Mouse (Mus musculus) MEL (cell line): ENCODE results near the gene Sp2. TPM values are rescaled to one million over a fixed set of nuclear protein-coding genes. Genes with fewer than 3 reads are reported as not detected.

ENCODE experiments used
- DNase-seq: peaks from one replicate; pipeline ENCODE4 v3.0.0; 2011; ENCODE audit warnings: low read depth, low spot score
- H3K27ac ChIP-seq: 2 replicates; pipeline ENCODE4 v1.5.1; 2012; ENCODE audit warnings: low read depth, mild to moderate bottlenecking, control low read depth, low read length, moderate library complexity; ENCODE audit not compliant: control insufficient read depth
- H3K27me3 ChIP-seq, 2 experiments: fragments of 150-350 bp in 1 of 2; sonication (generic) in 1 of 2; 2 replicates each; pipeline ENCODE4 v1.6.1; 2012; ENCODE audit warnings: low read length in 2 of 2, mild to moderate bottlenecking in 2 of 2, improper control_type of control experiment in 1 of 2, moderate library complexity in 1 of 2; ENCODE audit not compliant: insufficient read depth in 2 of 2, control insufficient read depth in 1 of 2
- H3K36me3 ChIP-seq, 2 experiments: 2 replicates each; pipeline ENCODE4 v1.6.1; 2012 to 2014; ENCODE audit warnings: low read length in 2 of 2, improper control_type of control experiment in 1 of 2, inconsistent platforms in 1 of 2, mild to moderate bottlenecking in 1 of 2; ENCODE audit not compliant: insufficient read depth in 2 of 2, control insufficient read depth in 1 of 2
- H3K4me1 ChIP-seq, 2 experiments: fragments of 150-350 bp in 1 of 2; sonication (generic) in 1 of 2; 2 replicates each; pipeline ENCODE4 v1.6.1; 2012; ENCODE audit warnings: low read length in 2 of 2, improper control_type of control experiment in 1 of 2, mild to moderate bottlenecking in 1 of 2; ENCODE audit not compliant: insufficient read depth in 2 of 2, control insufficient read depth in 1 of 2
- H3K4me3 ChIP-seq, 2 experiments: fragments of 150-350 bp in 1 of 2; sonication (generic) in 1 of 2; 2 replicates each; pipeline ENCODE4 v1.5.1; 2012; ENCODE audit warnings: low read depth in 2 of 2, low read length in 2 of 2, mild to moderate bottlenecking in 2 of 2, moderate library complexity in 2 of 2, control low read depth in 1 of 2, improper control_type of control experiment in 1 of 2; ENCODE audit not compliant: control insufficient read depth in 1 of 2, insufficient read depth in 1 of 2
- H3K79me2 ChIP-seq: 2 replicates; pipeline ENCODE4 v1.6.1; 2012; ENCODE audit warnings: mild to moderate bottlenecking, low read length, moderate library complexity; ENCODE audit not compliant: control insufficient read depth, poor library complexity, insufficient read depth
- H3K9ac ChIP-seq: 2 replicates; pipeline ENCODE4 v1.6.1; 2012; ENCODE audit warnings: low read depth, mild to moderate bottlenecking, control low read depth, low read length, moderate library complexity; ENCODE audit not compliant: control insufficient read depth, poor library complexity, severe bottlenecking
- H3K9me3 ChIP-seq: fragments of 150-350 bp; sonication (generic); replicated peaks from 2 replicates; pipeline ENCODE4 v1.6.1; 2012; ENCODE audit warnings: mild to moderate bottlenecking, low read length, improper control_type of control experiment, moderate library complexity; ENCODE audit not compliant: insufficient read depth
- BHLHE40 ChIP-seq: IDR thresholded peaks from 2 replicates; pipeline ENCODE4 v1.6.1; 2012; ENCODE audit warnings: low read depth, mild to moderate bottlenecking, inconsistent platforms, low read length, improper control_type of control experiment, borderline replicate concordance
- CTCF ChIP-seq, 3 experiments: IDR thresholded peaks in 2 of 3; conservative IDR thresholded peaks in 1 of 3; 2 replicates each; pipeline ENCODE4 v1.5.1; 2011 to 2012; ENCODE audit warnings: low read length in 3 of 3, low read depth in 2 of 3, mild to moderate bottlenecking in 2 of 3, improper control_type of control experiment in 1 of 3, inconsistent platforms in 1 of 3, mixed read lengths in 1 of 3, moderate library complexity in 1 of 3; ENCODE audit not compliant: control insufficient read depth in 1 of 3, insufficient read depth in 1 of 3, poor library complexity in 1 of 3, severe bottlenecking in 1 of 3
- E2F4 ChIP-seq: IDR thresholded peaks from 2 replicates; pipeline ENCODE4 v1.6.1; 2011; ENCODE audit warnings: low read depth, low read length, improper control_type of control experiment, borderline replicate concordance
- GABPA ChIP-seq: IDR thresholded peaks from 2 replicates; pipeline ENCODE4 v1.6.1; 2012; ENCODE audit warnings: low read depth, mild to moderate bottlenecking, inconsistent platforms, low read length, improper control_type of control experiment, moderate library complexity
- GATA1 ChIP-seq: IDR thresholded peaks from 2 replicates; pipeline ENCODE4 v1.6.1; 2011; ENCODE audit warnings: low read depth, low read length, improper control_type of control experiment
- JUND ChIP-seq: IDR thresholded peaks from 2 replicates; pipeline ENCODE4 v1.6.1; 2011; ENCODE audit warnings: low read depth, mild to moderate bottlenecking, improper control_type of control experiment, low read length
- KAT2A ChIP-seq: conservative IDR thresholded peaks from 2 replicates; pipeline ENCODE4 v1.6.1; 2012; ENCODE audit warnings: low read depth, low read length, improper control_type of control experiment, inconsistent platforms
- MAFK ChIP-seq: IDR thresholded peaks from 2 replicates; pipeline ENCODE4 v1.6.1; 2011; ENCODE audit warnings: low read depth, mild to moderate bottlenecking, low read length, improper control_type of control experiment, borderline replicate concordance
- MAX ChIP-seq: IDR thresholded peaks from 2 replicates; pipeline ENCODE4 v1.6.1; 2011; ENCODE audit warnings: low read length, improper control_type of control experiment
- MAZ ChIP-seq: IDR thresholded peaks from 2 replicates; pipeline ENCODE4 v1.6.1; 2012; ENCODE audit warnings: low read depth, mild to moderate bottlenecking, inconsistent platforms, low read length, improper control_type of control experiment
- MEF2A ChIP-seq: IDR thresholded peaks from 2 replicates; pipeline ENCODE4 v1.6.1; 2014; ENCODE audit warnings: low read depth, mild to moderate bottlenecking, inconsistent platforms, low read length, improper control_type of control experiment; ENCODE audit not compliant: poor library complexity, insufficient replicate concordance, severe bottlenecking; ENCODE audit errors: extremely low read depth
- NELFE ChIP-seq: IDR thresholded peaks from 2 replicates; pipeline ENCODE4 v1.6.1; 2011; ENCODE audit warnings: low read depth, low read length, improper control_type of control experiment
- NRF1 ChIP-seq: IDR thresholded peaks from 2 replicates; pipeline ENCODE4 v1.6.1; 2014; ENCODE audit warnings: low read depth, mild to moderate bottlenecking, inconsistent platforms, low read length, improper control_type of control experiment, moderate library complexity; ENCODE audit not compliant: poor library complexity, insufficient read depth, severe bottlenecking
- POLR2A ChIP-seq, 2 experiments: IDR thresholded peaks; 2 replicates each; pipeline ENCODE4 v1.6.1; 2011 to 2012; ENCODE audit warnings: low read length in 2 of 2, mild to moderate bottlenecking in 2 of 2, control low read depth in 1 of 2, improper control_type of control experiment in 1 of 2, low read depth in 1 of 2, moderate library complexity in 1 of 2; ENCODE audit not compliant: control insufficient read depth in 1 of 2, insufficient read depth in 1 of 2, poor library complexity in 1 of 2
- POLR2AphosphoS5 ChIP-seq: IDR thresholded peaks from 2 replicates; pipeline ENCODE4 v1.6.1; 2012; ENCODE audit warnings: low read depth, borderline replicate concordance, mild to moderate bottlenecking, inconsistent platforms, low read length, moderate library complexity, mixed read lengths
- RAD21 ChIP-seq: IDR thresholded peaks from 2 replicates; pipeline ENCODE4 v1.6.1; 2011; ENCODE audit warnings: mild to moderate bottlenecking, low read depth, low read length, improper control_type of control experiment
- RCOR1 ChIP-seq: IDR thresholded peaks from 2 replicates; pipeline ENCODE4 v1.6.1; 2012; ENCODE audit warnings: low read depth, mild to moderate bottlenecking, inconsistent platforms, low read length, improper control_type of control experiment
- SIN3A ChIP-seq: IDR thresholded peaks from 2 replicates; pipeline ENCODE4 v1.6.1; 2012; ENCODE audit warnings: low read length, improper control_type of control experiment, inconsistent platforms
- SMC3 ChIP-seq: IDR thresholded peaks from 2 replicates; pipeline ENCODE4 v1.6.1; 2011; ENCODE audit warnings: low read depth, low read length, improper control_type of control experiment
- TAL1 ChIP-seq: IDR thresholded peaks from 2 replicates; pipeline ENCODE4 v1.6.1; 2012; ENCODE audit warnings: mild to moderate bottlenecking, inconsistent platforms, low read length, moderate library complexity, mixed read lengths
- TBP ChIP-seq: IDR thresholded peaks from 2 replicates; pipeline ENCODE4 v1.8.0; 2011; ENCODE audit warnings: low read depth, low read length, improper control_type of control experiment
- TCF12 ChIP-seq: IDR thresholded peaks from 2 replicates; pipeline ENCODE4 v1.6.1; 2014; ENCODE audit warnings: low read depth, mild to moderate bottlenecking, inconsistent platforms, low read length, improper control_type of control experiment, moderate library complexity
- UBTF ChIP-seq: IDR thresholded peaks from 2 replicates; pipeline ENCODE4 v1.6.1; 2012; ENCODE audit warnings: low read depth, mild to moderate bottlenecking, inconsistent platforms, low read length, improper control_type of control experiment, moderate library complexity, borderline replicate concordance; ENCODE audit not compliant: insufficient read depth
- USF1 ChIP-seq: IDR thresholded peaks from 2 replicates; pipeline ENCODE4 v1.6.1; 2014; ENCODE audit warnings: low read depth, mild to moderate bottlenecking, inconsistent platforms, low read length, improper control_type of control experiment, moderate library complexity
- USF2 ChIP-seq, 2 experiments: IDR thresholded peaks; 2 replicates each; pipeline ENCODE4 v1.6.1; 2011 to 2012; ENCODE audit warnings: improper control_type of control experiment in 2 of 2, low read length in 2 of 2, borderline replicate concordance in 1 of 2, inconsistent platforms in 1 of 2, low read depth in 1 of 2, mild to moderate bottlenecking in 1 of 2; ENCODE audit not compliant: insufficient read depth in 1 of 2
- ZKSCAN1 ChIP-seq: IDR thresholded peaks from 2 replicates; pipeline ENCODE4 v1.6.1; 2012; ENCODE audit warnings: low read depth, mild to moderate bottlenecking, inconsistent platforms, low read length, improper control_type of control experiment, moderate library complexity
- ZNF384 ChIP-seq: IDR thresholded peaks from 2 replicates; pipeline ENCODE4 v1.6.1; 2012; ENCODE audit warnings: low read depth, mild to moderate bottlenecking, inconsistent platforms, low read length, improper control_type of control experiment
- polyA plus RNA-seq, 2 experiments: library from polyadenylated mRNA; stranded (reverse) in 1 of 2; unstranded in 1 of 2; fragments of >175 nt in 1 of 2; fragments of >200 nt in 1 of 2; gene quantifications; 2 replicates each; pipeline versions ENCODE4 v1.2.1 to v1.2.4; 2012; ENCODE audit warnings: low replicate concordance in 2 of 2, low read depth in 1 of 2; ENCODE audit not compliant: insufficient read length in 2 of 2, insufficient read depth in 1 of 2, missing spikeins in 1 of 2
- total RNA-seq: library from RNA; depleted of rRNA; stranded (reverse); fragments of 300-350 nt; gene quantifications from 2 replicates; pipeline ENCODE4 v1.2.3, GENCODE M21; 2012

The Sp2 gene
- total and polyA plus RNA-seq, 3 experiments: 1.4 to 20.3 TPM; not detected in 1

GRCm38 (mm10) chr11:97025721-97026344 lies 43.1 kb upstream of the Sp2 start (continued):
- TF ChIP-seq ZNF384: peak; percentile 68
- peak; percentile 24; the same call in 1 of the 2 replicates for TF ChIP-seq NRF1
- peak; percentile 40; the same call in 1 of the 2 replicates for TF ChIP-seq NELFE
- TF ChIP-seq UBTF: no peak
- TF ChIP-seq ZKSCAN1: no peak
- no peak for TF ChIP-seq USF1
- TF ChIP-seq MAZ: peak; percentile 84; the same call in 1 of the 2 replicates
- no peak for TF ChIP-seq MAX
- no peak for TF ChIP-seq KAT2A
- peak in 1 of 2 experiments; percentile 70; a peak in 2 of 4 replicates for TF ChIP-seq POLR2A (IDR thresholded peaks at IDR 0.05; ENCODE audit: control insufficient read depth in 1 of 2, insufficient read depth in 1 of 2, low read depth in 1 of 2, low read length in 2 of 2, poor library complexity in 1 of 2)
- TF ChIP-seq, all 39 proteins: peak for 20

- no peak overlapping the region for H3K4me3 ChIP-seq
- no peak for TF ChIP-seq POLR2A (IDR thresholded peaks at IDR 0.05; ENCODE audit: control insufficient read depth in 1 of 2, insufficient read depth in 1 of 2, low read depth in 1 of 2, low read length in 2 of 2, poor library complexity in 1 of 2)
- TF ChIP-seq KAT2A: no peak
- TF ChIP-seq JUND: no peak
- TF ChIP-seq RCOR1: peak; percentile 73
- no peak for TF ChIP-seq MEF2A
- no peak for TF ChIP-seq MAX
- no peak for TF ChIP-seq CTCF (IDR thresholded peaks at IDR 0.05 in 2 of 3, conservative IDR thresholded peaks at IDR 0.05 in 1 of 3; ENCODE audit: control insufficient read depth in 1 of 3, insufficient read depth in 1 of 3, low read depth in 2 of 3, low read length in 3 of 3, poor library complexity in 1 of 3, severe bottlenecking in 1 of 3)
- no peak for TF ChIP-seq RAD21
- peak; percentile 82 for TF ChIP-seq GATA1
- TF ChIP-seq TCF12: no peak
- no peak for TF ChIP-seq ZKSCAN1
- no peak for TF ChIP-seq MAFK
- TF ChIP-seq SMC3: no peak
- TF ChIP-seq BHLHE40: peak; percentile 51; the same call in 1 of the 2 replicates
- TF ChIP-seq POLR2AphosphoS5: no peak
- TF ChIP-seq USF2 (IDR thresholded peaks at IDR 0.05; ENCODE audit: borderline replicate concordance in 1 of 2, insufficient read depth in 1 of 2, low read depth in 1 of 2, low read length in 2 of 2): no peak
- TF ChIP-seq GABPA: no peak
- no peak for TF ChIP-seq TBP
- TF ChIP-seq TAL1: no peak
- TF ChIP-seq E2F4: no peak
- no peak for TF ChIP-seq SIN3A
- H3K27ac ChIP-seq: no peak overlapping the region
- H3K27me3 ChIP-seq: peaks cover 3 to 5% of the 10 kb centered on the region in 2 experiments
- no peak overlapping the region for H3K9ac ChIP-seq
- H3K36me3 ChIP-seq: peaks cover 0 to 3% of the 10 kb centered on the region in 2 experiments; a peak in 2 of 4 replicates
- H3K4me1 ChIP-seq: peaks cover 0 to 13% of the 10 kb centered on the region in 2 experiments; a peak in 2 of 4 replicates
- no peaks in the 10 kb centered on the region; the same call in 1 of the 2 replicates for H3K79me2 ChIP-seq
- peak; percentile 39 for DNase-seq
- no peaks in the 10 kb centered on the region for H3K9me3 ChIP-seq
Observed at GRCm38 (mm10) chr11:97024977-97025376, 42.2 kb upstream of the Sp2 start.
